Mouse (Mus musculus): ENCODE results near the gene Hip1. TPM values are rescaled to one million over a fixed set of nuclear protein-coding genes. Genes with fewer than 3 reads are reported as not detected.

Hip1 gene
- total and polyA plus RNA-seq, 2 experiments from 2014 or later = 26.9 to 110 TPM

DNA sequence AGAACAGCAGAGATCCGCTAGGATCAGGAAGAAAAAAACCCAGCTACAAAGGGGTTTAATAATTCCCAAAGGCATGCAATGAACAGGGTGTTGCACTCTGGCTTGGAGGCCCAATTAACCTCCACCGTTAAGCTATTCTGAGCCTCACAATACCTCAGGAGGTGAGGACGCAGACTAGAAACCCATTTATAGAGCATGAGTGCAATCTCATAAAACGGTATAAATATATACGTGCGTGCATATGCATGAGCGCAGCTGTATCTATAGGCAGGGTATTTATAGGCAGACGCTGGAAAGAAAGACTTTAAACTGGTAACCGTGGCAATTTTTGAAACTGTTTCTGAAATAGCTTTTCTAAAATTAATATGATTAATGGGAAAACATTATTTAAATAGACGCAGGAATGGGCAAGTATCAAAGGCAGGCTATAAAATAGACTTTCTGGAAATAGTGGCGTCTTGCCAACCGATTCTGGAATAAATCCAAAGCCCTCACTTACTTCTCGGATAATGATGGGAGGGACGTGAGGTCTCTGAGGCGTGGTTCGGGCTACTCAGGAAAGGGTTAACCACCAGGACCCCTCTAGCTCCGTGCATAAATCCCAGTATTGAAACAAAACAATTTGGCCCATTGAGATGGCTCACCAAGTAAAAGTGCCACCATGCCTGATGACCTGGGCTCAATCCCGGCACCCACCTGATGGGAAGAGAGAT is 37.2 kb downstream of the Hip1 start:
- no peaks in the 10 kb centered on the region for H3K27me3 ChIP-seq (ENCODE audit: insufficient read depth, low read length)
- DNase-seq (ENCODE audit: low spot score) (no peak), ATAC-seq (no peak)
- no peak overlapping the region for H3K9ac ChIP-seq (replicated peaks; ENCODE audit: low read length)
- no peak for TF ChIP-seq CTCF (IDR thresholded peaks at IDR 0.05; ENCODE audit: low read depth)
- no peaks in the 10 kb centered on the region for H3K9me3 ChIP-seq (ENCODE audit: low read length)
- no peak overlapping the region for H3K4me2 ChIP-seq (ENCODE audit: low read depth, low read length)
- WGBS = 34% methylated on average over 18 of the region's 18 CpGs
- H3K27ac ChIP-seq = no peak overlapping the region
- no peaks in the 10 kb centered on the region for H3K36me3 ChIP-seq (ENCODE audit: insufficient read depth, low read length)
- H3K4me3 ChIP-seq (ENCODE audit: low read length) = no peak overlapping the region
- no peaks in the 10 kb centered on the region for H3K4me1 ChIP-seq (ENCODE audit: insufficient read depth, low read length)

DNA sequence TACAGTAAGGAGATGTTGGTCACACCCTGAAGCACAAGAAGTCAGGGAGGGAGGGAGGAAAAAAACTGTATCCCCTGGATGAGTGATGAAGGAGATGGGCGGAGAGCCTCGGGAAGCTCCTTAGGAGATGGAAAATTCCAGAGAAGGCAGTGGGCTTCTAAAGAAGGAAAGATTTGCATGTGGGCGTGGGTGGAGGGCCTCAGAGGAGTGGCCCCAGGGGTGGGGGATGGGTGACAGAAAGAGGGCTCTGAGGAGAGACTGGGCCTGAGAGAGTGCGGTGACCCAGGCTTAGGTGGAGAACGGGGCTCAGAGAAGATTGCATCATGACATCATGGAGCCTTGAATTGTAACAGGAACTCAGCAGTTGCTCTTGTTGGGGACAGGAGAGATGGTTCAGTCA is 39.5 kb downstream of the Hip1 start:
- ATAC-seq = no peak
- DNase-seq (ENCODE audit: low spot score) = no peak
- WGBS = 76% methylated on average over 5 of the region's 5 CpGs
- H3K36me3 ChIP-seq (ENCODE audit: insufficient read depth, low read length) = no peaks in the 10 kb centered on the region
- H3K27ac ChIP-seq = no peak overlapping the region
- TF ChIP-seq CTCF (IDR thresholded peaks at IDR 0.05; ENCODE audit: low read depth) = no peak
- H3K9ac ChIP-seq (replicated peaks; ENCODE audit: low read length) = no peak overlapping the region
- no peak overlapping the region for H3K4me2 ChIP-seq (ENCODE audit: low read depth, low read length)
- H3K4me3 ChIP-seq (ENCODE audit: low read length) = no peak overlapping the region
- H3K9me3 ChIP-seq (ENCODE audit: low read length) = no peaks in the 10 kb centered on the region
- no peaks in the 10 kb centered on the region for H3K4me1 ChIP-seq (ENCODE audit: insufficient read depth, low read length)
- no peaks in the 10 kb centered on the region for H3K27me3 ChIP-seq (ENCODE audit: insufficient read depth, low read length)

DNA sequence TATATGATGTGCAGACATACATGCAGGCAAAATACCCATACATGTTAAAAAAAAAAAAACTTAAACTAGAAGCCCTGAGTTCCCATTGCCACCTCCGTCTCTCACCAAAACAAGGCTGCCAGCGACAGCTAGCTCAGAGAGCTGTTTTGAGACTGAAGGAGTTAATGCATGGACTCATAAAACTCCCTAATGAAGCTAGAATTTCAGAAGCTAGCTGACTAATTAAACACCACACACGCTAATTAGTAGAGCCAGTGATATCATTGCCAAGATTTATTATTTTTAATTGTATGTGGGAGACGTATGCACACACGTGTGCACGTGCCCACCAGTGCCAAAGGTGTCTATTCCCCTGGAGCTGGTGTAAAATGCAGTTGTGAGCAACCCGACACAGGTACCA is 42.0 kb downstream of the Hip1 start:
- Histone ChIP-seq H3K4me3 (ENCODE audit: low read length) (no peak overlapping the region), H3K4me2 (ENCODE audit: low read depth, low read length) (no peak overlapping the region), H3K27me3 (ENCODE audit: insufficient read depth, low read length) (no peaks in the 10 kb centered on the region), H3K27ac (no peak overlapping the region), H3K36me3 (ENCODE audit: insufficient read depth, low read length) (no peaks in the 10 kb centered on the region), H3K9me3 (ENCODE audit: low read length) (no peaks in the 10 kb centered on the region), H3K4me1 (ENCODE audit: insufficient read depth, low read length) (no peaks in the 10 kb centered on the region), H3K9ac (replicated peaks; ENCODE audit: low read length) (no peak overlapping the region)
- WGBS = 64% methylated on average over 7 of the region's 7 CpGs
- no peak for ATAC-seq
- no peak for TF ChIP-seq CTCF (IDR thresholded peaks at IDR 0.05; ENCODE audit: low read depth)
- no peak for DNase-seq (ENCODE audit: low spot score)

DNA sequence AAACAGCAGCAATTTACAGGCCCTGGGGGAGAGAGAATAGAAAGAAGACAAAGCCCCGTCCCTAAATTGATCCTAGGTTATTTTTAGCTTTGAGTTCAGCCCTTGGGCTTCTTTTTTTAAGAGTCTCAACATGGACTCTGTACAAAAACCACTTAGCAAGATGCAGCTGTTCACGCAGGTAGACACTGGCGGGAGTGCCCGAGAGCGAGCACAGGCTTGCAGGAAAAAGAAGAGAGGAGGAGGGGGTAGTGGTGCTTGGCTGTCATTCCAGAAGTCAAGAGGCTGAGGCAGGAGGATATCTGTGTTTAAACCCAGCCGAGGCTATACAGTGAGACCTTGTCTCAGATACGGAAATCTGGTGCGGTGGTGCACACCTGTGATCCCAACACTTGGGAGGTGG is 42.9 kb downstream of the Hip1 start:
- TF ChIP-seq CTCF (IDR thresholded peaks at IDR 0.05; ENCODE audit: low read depth) = no peak
- H3K36me3 ChIP-seq (ENCODE audit: insufficient read depth, low read length) = no peaks in the 10 kb centered on the region
- 78% methylated on average over 8 of the region's 8 CpGs for WGBS
- no peak for DNase-seq (ENCODE audit: low spot score)
- no peaks in the 10 kb centered on the region for H3K4me1 ChIP-seq (ENCODE audit: insufficient read depth, low read length)
- H3K27me3 ChIP-seq (ENCODE audit: insufficient read depth, low read length) = no peaks in the 10 kb centered on the region
- no peak overlapping the region for H3K4me3 ChIP-seq (ENCODE audit: low read length)
- no peak overlapping the region for H3K4me2 ChIP-seq (ENCODE audit: low read depth, low read length)
- no peak overlapping the region for H3K9ac ChIP-seq (replicated peaks; ENCODE audit: low read length)
- H3K9me3 ChIP-seq (ENCODE audit: low read length) = no peaks in the 10 kb centered on the region
- no peak for ATAC-seq
- H3K27ac ChIP-seq = no peak overlapping the region

DNA sequence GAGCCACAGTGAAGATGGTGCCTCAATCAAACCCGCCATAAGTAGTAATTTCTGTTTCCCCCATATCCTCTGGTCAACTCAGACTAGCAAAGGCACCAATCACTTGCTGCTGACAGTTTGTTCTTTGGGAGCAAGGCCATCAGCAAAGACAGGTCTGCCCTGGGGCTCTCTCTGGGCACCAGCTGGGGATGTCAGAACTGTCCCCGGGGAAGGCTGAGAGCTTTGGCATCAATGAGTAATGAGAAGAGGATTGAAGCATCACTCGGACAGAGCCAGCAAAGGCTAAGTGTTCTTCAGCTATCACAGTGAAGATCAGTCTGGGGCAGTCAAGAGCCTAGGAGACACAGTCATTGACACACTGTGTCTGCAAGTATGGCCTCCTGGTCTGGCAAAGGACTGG is 46.0 kb downstream of the Hip1 start:
- DNase-seq (ENCODE audit: low spot score) (no peak), ATAC-seq (no peak)
- no peak for TF ChIP-seq CTCF (IDR thresholded peaks at IDR 0.05; ENCODE audit: low read depth)
- Histone ChIP-seq H3K4me3 (ENCODE audit: low read length) (no peak overlapping the region), H3K27ac (no peak overlapping the region), H3K36me3 (ENCODE audit: insufficient read depth, low read length) (no peaks in the 10 kb centered on the region), H3K9ac (replicated peaks; ENCODE audit: low read length) (no peak overlapping the region), H3K9me3 (ENCODE audit: low read length) (no peaks in the 10 kb centered on the region), H3K4me1 (ENCODE audit: insufficient read depth, low read length) (no peaks in the 10 kb centered on the region), H3K4me2 (ENCODE audit: low read depth, low read length) (no peak overlapping the region), H3K27me3 (ENCODE audit: insufficient read depth, low read length) (no peaks in the 10 kb centered on the region)
- WGBS = 70% methylated on average over 3 of the region's 3 CpGs

DNA sequence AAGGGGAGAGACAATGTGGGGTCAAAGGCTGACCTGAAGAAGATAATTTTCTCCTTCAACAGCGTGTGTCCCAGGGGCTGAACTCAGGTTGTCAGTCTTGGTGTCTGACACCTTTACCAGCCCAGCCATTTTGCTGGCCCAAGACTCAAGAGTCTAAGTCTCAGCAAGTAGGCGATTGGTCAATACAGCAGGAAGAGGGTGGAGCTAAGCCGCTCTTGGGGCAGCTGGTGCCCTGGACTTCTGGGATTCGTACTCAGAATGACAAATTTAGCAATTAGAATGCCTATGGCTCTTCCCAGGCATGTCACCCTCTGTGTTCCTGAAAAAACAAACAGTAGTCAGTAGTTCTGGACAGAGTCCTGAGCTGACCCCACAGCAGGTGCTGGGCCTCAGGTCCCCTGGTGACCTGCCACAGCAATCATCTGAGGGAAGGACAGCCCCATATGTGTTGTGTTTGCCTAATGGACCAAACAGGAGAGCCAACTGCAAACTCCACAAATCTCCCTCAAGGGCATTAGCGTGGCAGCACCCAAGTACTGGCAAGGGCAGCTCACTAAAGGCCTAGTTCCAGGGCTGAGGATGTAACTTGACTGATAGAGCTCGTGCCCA is 47.5 kb downstream of the Hip1 start:
- no peaks in the 10 kb centered on the region for H3K4me1 ChIP-seq (ENCODE audit: insufficient read depth, low read length)
- 69% methylated on average over 6 of the region's 6 CpGs for WGBS
- TF ChIP-seq CTCF (IDR thresholded peaks at IDR 0.05; ENCODE audit: low read depth) = no peak
- H3K4me2 ChIP-seq (ENCODE audit: low read depth, low read length) = no peak overlapping the region
- no peaks in the 10 kb centered on the region for H3K9me3 ChIP-seq (ENCODE audit: low read length)
- no peak overlapping the region for H3K4me3 ChIP-seq (ENCODE audit: low read length)
- H3K27ac ChIP-seq = no peak overlapping the region
- H3K9ac ChIP-seq (replicated peaks; ENCODE audit: low read length) = no peak overlapping the region
- H3K27me3 ChIP-seq (ENCODE audit: insufficient read depth, low read length) = no peaks in the 10 kb centered on the region
- no peak for ATAC-seq
- no peak for DNase-seq (ENCODE audit: low spot score)
- no peaks in the 10 kb centered on the region for H3K36me3 ChIP-seq (ENCODE audit: insufficient read depth, low read length)

DNA sequence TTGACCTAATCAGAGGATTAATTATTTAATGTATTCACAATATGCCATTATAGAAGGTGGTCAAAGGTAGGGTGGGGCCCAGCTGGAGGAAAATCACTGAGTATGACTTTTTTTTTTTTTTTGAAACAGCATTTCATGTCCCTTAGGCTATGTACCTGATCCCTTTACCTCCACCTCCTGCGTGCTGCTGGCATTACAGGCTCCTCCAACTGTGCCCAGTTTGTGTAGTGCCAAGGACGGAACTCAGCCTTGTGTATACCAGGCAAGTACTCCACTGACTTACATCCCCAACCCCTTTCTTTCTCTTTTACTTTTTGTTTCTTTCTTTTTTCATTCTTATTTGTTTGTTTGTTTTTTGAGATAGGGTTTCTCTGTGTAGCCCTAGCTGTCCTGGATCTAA is 48.4 kb downstream of the Hip1 start:
- ATAC-seq (no peak), DNase-seq (ENCODE audit: low spot score) (no peak)
- no peak overlapping the region for H3K4me3 ChIP-seq (ENCODE audit: low read length)
- H3K27me3 ChIP-seq (ENCODE audit: insufficient read depth, low read length) = no peaks in the 10 kb centered on the region
- TF ChIP-seq CTCF (IDR thresholded peaks at IDR 0.05; ENCODE audit: low read depth) = no peak
- 77% methylated on average over 2 of the region's 2 CpGs for WGBS
- H3K27ac ChIP-seq = no peak overlapping the region
- no peak overlapping the region for H3K4me2 ChIP-seq (ENCODE audit: low read depth, low read length)
- H3K4me1 ChIP-seq (ENCODE audit: insufficient read depth, low read length) = no peaks in the 10 kb centered on the region
- no peak overlapping the region for H3K9ac ChIP-seq (replicated peaks; ENCODE audit: low read length)
- no peaks in the 10 kb centered on the region for H3K9me3 ChIP-seq (ENCODE audit: low read length)
- H3K36me3 ChIP-seq (ENCODE audit: insufficient read depth, low read length) = no peaks in the 10 kb centered on the region

Measured in hindbrain, postnatal 0 days (tissue).